8 mouse cellular contexts compared by ENCODE assay signal in the genomic region with DNA sequence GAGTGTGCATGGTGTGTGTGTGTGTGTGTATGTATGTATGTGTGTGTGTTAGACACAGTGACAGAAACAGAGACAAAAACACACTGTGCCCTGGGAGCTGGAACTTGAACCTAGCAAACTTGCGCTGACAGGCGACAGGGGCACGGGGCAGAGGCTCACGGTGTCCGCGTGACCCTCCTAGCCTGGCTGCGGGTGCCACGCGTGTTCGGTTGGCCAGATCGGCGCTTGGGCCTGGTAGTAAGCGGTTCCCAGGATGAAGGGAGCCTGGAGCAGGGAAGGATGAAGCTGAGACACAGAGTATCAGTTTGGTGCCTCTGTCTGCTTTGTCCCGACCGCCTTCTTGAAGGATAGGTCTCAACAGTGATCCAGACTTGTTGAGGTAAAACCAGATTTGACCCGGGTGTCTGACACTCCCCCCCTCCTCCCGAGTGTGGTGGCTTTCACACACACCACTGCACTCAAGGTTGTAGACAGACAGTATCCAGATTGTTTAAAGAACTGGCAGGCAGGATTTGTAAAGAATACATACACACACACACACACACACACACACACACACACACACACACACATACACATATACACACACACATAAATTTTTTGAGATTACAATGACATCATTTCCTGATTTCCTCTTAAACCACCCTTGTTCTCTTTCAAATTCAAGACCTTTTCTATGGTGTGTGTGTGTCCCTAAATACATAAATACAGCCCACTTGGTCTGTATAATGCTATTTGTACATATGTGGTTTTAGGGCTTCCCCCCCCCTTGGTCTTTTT. TPM values are rescaled to one million over a fixed set of nuclear protein-coding genes. Genes with fewer than 3 reads are reported as not detected.
DNase-seq lines count a peak whose midpoint lies in the region; ATAC-seq and TF ChIP-seq lines count a peak whose summit lies in the region.

Ccdc38 (plus strand) TSS at position 202 of the 780 bp plus-strand sequence.

- peak within 1 kb of the TSS; percentile 48 for H3K4me3 ChIP-seq in kidney, adult 2 months (ENCODE audit: insufficient read depth, low read depth, low read length)
- peak within 1 kb of the TSS; percentile 55 for H3K4me3 ChIP-seq in hindbrain, embryonic 10.5 days
- peak within 1 kb of the TSS; percentile 36 for H3K4me3 ChIP-seq in lung, postnatal 0 days (ENCODE audit: low read depth, low read length)
- peak within 1 kb of the TSS; percentile 43 for H3K4me3 ChIP-seq in stomach, embryonic 15.5 days (replicated peaks)

- 0 out of 2 replicates have a peak within 1 kb of the TSS, but pooled peaks have one; percentile 13 for H3K9ac ChIP-seq in lung, postnatal 0 days (replicated peaks; ENCODE audit: low read depth)
- peak within 1 kb of the TSS; percentile 25; the same call in 1 of the 2 replicates for H3K9ac ChIP-seq in stomach, embryonic 15.5 days

- H3K9me3 ChIP-seq in hindbrain, embryonic 10.5 days = no peaks in the 10 kb centered on the region
- H3K9me3 ChIP-seq in lung, postnatal 0 days (ENCODE audit: low read length) = no peaks in the 10 kb centered on the region
- no peaks in the 10 kb centered on the region for H3K9me3 ChIP-seq in stomach, embryonic 15.5 days

- DNase-seq in kidney, adult 2 months = peak; percentile 5
- no peak for DNase-seq in kidney, adult 11 months
- DNase-seq in ZHBTc4 (ENCODE audit: low read depth, low spot score) = peak; percentile 36
- DNase-seq in hindbrain, embryonic 10.5 days (ENCODE audit: low spot score) = no peak
- peak; percentile 27 for DNase-seq in lung, postnatal 0 days (ENCODE audit: low spot score)
- no peak for DNase-seq in urinary bladder, postnatal 10 days (ENCODE audit: low spot score)
- no peak for DNase-seq in adrenal gland, postnatal 36 days

- peaks cover 5% of the 10 kb centered on the region for H3K4me1 ChIP-seq in kidney, adult 2 months (ENCODE audit: control insufficient read depth, insufficient read depth, low read length)
- peaks cover 20% of the 10 kb centered on the region for H3K4me1 ChIP-seq in hindbrain, embryonic 10.5 days (replicated peaks)
- peaks cover 4% of the 10 kb centered on the region; the same call in 1 of the 2 replicates for H3K4me1 ChIP-seq in lung, postnatal 0 days (ENCODE audit: insufficient read depth, low read depth, low read length)
- peaks cover 11% of the 10 kb centered on the region for H3K4me1 ChIP-seq in stomach, embryonic 15.5 days

- no peak for TF ChIP-seq POLR2A in kidney, adult 2 months (IDR thresholded peaks at IDR 0.05; ENCODE audit: low read depth, low read length)

- 34% methylated on average over 17 of the region's 17 CpGs for WGBS in kidney, adult 2 months
- 72% methylated on average over 17 of the region's 17 CpGs for WGBS in hindbrain, embryonic 10.5 days
- WGBS in lung, postnatal 0 days = 50% methylated on average over 17 of the region's 17 CpGs
- 61% methylated on average over 17 of the region's 17 CpGs for WGBS in stomach, embryonic 15.5 days

- H3K4me2 ChIP-seq in lung, postnatal 0 days (replicated peaks; ENCODE audit: low read depth, low read length) = peak within 1 kb of the TSS; percentile 61
- peak within 1 kb of the TSS; percentile 76 for H3K4me2 ChIP-seq in stomach, embryonic 15.5 days

- peak; percentile 9; the same call in 1 of the 2 replicates for ATAC-seq in lung, postnatal 0 days
- no peak for ATAC-seq in stomach, embryonic 15.5 days (ENCODE audit: insufficient read depth, low FRiP score, low read depth)

- no peak within 1 kb of the TSS for H3K27ac ChIP-seq in kidney, adult 2 months (ENCODE audit: insufficient read depth, low read depth, low read length)
- peak within 1 kb of the TSS; percentile 75 for H3K27ac ChIP-seq in hindbrain, embryonic 10.5 days
- no peak within 1 kb of the TSS for H3K27ac ChIP-seq in lung, postnatal 0 days (ENCODE audit: low read length)
- no peak within 1 kb of the TSS for H3K27ac ChIP-seq in stomach, embryonic 15.5 days

- no peak for TF ChIP-seq EP300 in lung, postnatal 0 days (IDR thresholded peaks at IDR 0.05)

- H3K27me3 ChIP-seq in kidney, adult 2 months (replicated peaks; ENCODE audit: control insufficient read depth, insufficient read depth, low read length) = no peaks in the 10 kb centered on the region
- peaks cover 18% of the 10 kb centered on the region for H3K27me3 ChIP-seq in hindbrain, embryonic 10.5 days (ENCODE audit: insufficient read depth, poor library complexity, severe bottlenecking)
- H3K27me3 ChIP-seq in lung, postnatal 0 days (replicated peaks; ENCODE audit: insufficient read depth, low read length) = no peaks in the 10 kb centered on the region
- no peaks in the 10 kb centered on the region for H3K27me3 ChIP-seq in stomach, embryonic 15.5 days (replicated peaks)

- no peaks in the 10 kb centered on the region for H3K36me3 ChIP-seq in kidney, adult 2 months (ENCODE audit: control insufficient read depth, insufficient read depth, low read length)
- H3K36me3 ChIP-seq in hindbrain, embryonic 10.5 days = no peaks in the 10 kb centered on the region
- no peaks in the 10 kb centered on the region for H3K36me3 ChIP-seq in lung, postnatal 0 days (ENCODE audit: insufficient read depth, low read length)
- H3K36me3 ChIP-seq in stomach, embryonic 15.5 days = no peaks in the 10 kb centered on the region

- TF ChIP-seq CTCF in kidney, adult 2 months (conservative IDR thresholded peaks at IDR 0.05; ENCODE audit: insufficient read depth, insufficient read length, low read depth, low read length) = no peak
- no peak for TF ChIP-seq CTCF in lung, postnatal 0 days (IDR thresholded peaks at IDR 0.05)

RNA-seq across cellular contexts. Expression of gene Ccdc38, which starts in this region (rescaled TPM):
- 0.03 TPM in 1 of 2 replicates, not detected in the other for polyA plus RNA-seq in kidney, adult 2 months (2012; rRNA removed)
- 0.35 TPM in 2 replicates for polyA plus RNA-seq in hindbrain, embryonic 10.5 days (2016; fragmentation: Nextera tagmentation; extraction: Ambion mirVana)
- polyA plus RNA-seq in lung, postnatal 0 days (2015; fragmentation: Nextera tagmentation; extraction: Ambion mirVana) = 0.13 and 0.15 TPM in 2 replicates
- polyA plus RNA-seq in stomach, embryonic 15.5 days (2015; fragmentation: Nextera tagmentation; extraction: Ambion mirVana) = 0.40 and 0.55 TPM in 2 replicates
- total RNA-seq in adrenal gland, postnatal 36 days (2021) = not detected

Comparison
In these comparisons a context has a peak if more than half of its experiments do, and no peak if none do; other contexts are left out.
1. Peak in DNase-seq and H3K4me3 ChIP-seq in kidney, adult 2 months; RNA of the gene not detected or under 1 TPM.
2. Peak in DNase-seq, ATAC-seq, H3K4me3 ChIP-seq, H3K9ac ChIP-seq and H3K4me2 ChIP-seq in lung, postnatal 0 days; RNA of the gene not detected or under 1 TPM.